Mouse (Mus musculus): ENCODE data around the gene 6430548M08Rik.

- TF ChIP-seq POLR2A (IDR thresholded peaks at IDR 0.05; ENCODE audit: control insufficient read depth, extremely low read depth, insufficient read depth, low read length, poor library complexity): no peak
- no peak for TF ChIP-seq CTCF (IDR thresholded peaks at IDR 0.05; ENCODE audit: borderline replicate concordance, control insufficient read depth, extremely low read depth, insufficient read depth, low read length, poor library complexity)
Observed at GRCm38 (mm10) chr8:120109149-120109548, 4.8 kb upstream of the 6430548M08Rik start.

Data from thymus, adult 2 months (tissue).